Mouse (Mus musculus): ENCODE data around the gene Kcnf1. TPM values are rescaled to one million over a fixed set of nuclear protein-coding genes. Genes with fewer than 3 reads are reported as not detected.
A peak's percentile ranks its signal among the peaks of the same experiment; 100 is the strongest.

Gene Kcnf1
- 0.26 and 1.2 TPM in 2 replicates for polyA plus RNA-seq (2014; fragmentation: Nextera tagmentation; extraction: Ambion mirVana)

GRCm38 (mm10) chr12:17176757-17177092 lies at the start of gene Kcnf1:
Kcnf1 (minus strand) TSS chr12:17176888.
- no peak for ATAC-seq (replicated peaks; ENCODE audit: insufficient number of reproducible peaks, low FRiP score, low TSS enrichment)
- Histone ChIP-seq H3K4me3 (ENCODE audit: low read depth, low read length) (peak within 1 kb of the TSS; percentile 58), H3K36me3 (ENCODE audit: control insufficient read depth, insufficient read depth, low read length) (no peaks in the 10 kb centered on the region), H3K4me1 (ENCODE audit: control insufficient read depth, insufficient read depth, low read length) (no peaks in the 10 kb centered on the region), H3K9me3 (replicated peaks; ENCODE audit: control insufficient read depth, low read length) (no peaks in the 10 kb centered on the region), H3K4me2 (peak within 1 kb of the TSS; percentile 98), H3K27ac (ENCODE audit: low read depth, low read length) (no peak within 1 kb of the TSS), H3K9ac (ENCODE audit: low read depth, low read length) (peak within 1 kb of the TSS; percentile 69), H3K27me3 (ENCODE audit: control insufficient read depth, insufficient read depth, low read length) (peaks cover 16% of the 10 kb centered on the region)
- 23% methylated on average over 4 of the region's 4 CpGs for WGBS (ENCODE audit: insufficient replicate concordance)

GRCm38 (mm10) chr12:17225012-17225411 lies 48.3 kb upstream of the Kcnf1 start:
- H3K4me1 ChIP-seq (ENCODE audit: control insufficient read depth, insufficient read depth, low read length), result no peaks in the 10 kb centered on the region

GRCm38 (mm10) chr12:17223050-17223449 lies 46.4 kb upstream of the Kcnf1 start:
- 69% methylated on average over 3 of the region's 3 CpGs for WGBS (ENCODE audit: insufficient replicate concordance)
- ATAC-seq (replicated peaks; ENCODE audit: insufficient number of reproducible peaks, low FRiP score, low TSS enrichment), result no peak
- H3K4me3 ChIP-seq (ENCODE audit: low read depth, low read length), result no peak overlapping the region

More at GRCm38 (mm10) chr12:17225012-17225411, 48.3 kb upstream of the Kcnf1 start:
- no peak overlapping the region for H3K4me2 ChIP-seq
- no peaks in the 10 kb centered on the region for H3K27me3 ChIP-seq (ENCODE audit: control insufficient read depth, insufficient read depth, low read length)
- H3K9me3 ChIP-seq (replicated peaks; ENCODE audit: control insufficient read depth, low read length), result no peaks in the 10 kb centered on the region
- 72% methylated on average over 5 of the region's 5 CpGs for WGBS (ENCODE audit: insufficient replicate concordance)
- H3K27ac ChIP-seq (ENCODE audit: low read depth, low read length), result no peak overlapping the region
- no peak for ATAC-seq (replicated peaks; ENCODE audit: insufficient number of reproducible peaks, low FRiP score, low TSS enrichment)
- no peak overlapping the region for H3K4me3 ChIP-seq (ENCODE audit: low read depth, low read length)
- no peak overlapping the region for H3K9ac ChIP-seq (ENCODE audit: low read depth, low read length)
- no peaks in the 10 kb centered on the region for H3K36me3 ChIP-seq (ENCODE audit: control insufficient read depth, insufficient read depth, low read length)

GRCm38 (mm10) chr12:17221891-17222428 lies 45.3 kb upstream of the Kcnf1 start:
- WGBS (ENCODE audit: insufficient replicate concordance), result 35% methylated on average over 5 of the region's 5 CpGs

More at GRCm38 (mm10) chr12:17223050-17223449, 46.4 kb upstream of the Kcnf1 start:
- H3K9ac ChIP-seq (ENCODE audit: low read depth, low read length), result no peak overlapping the region
- no peak overlapping the region for H3K4me2 ChIP-seq
- no peaks in the 10 kb centered on the region for H3K4me1 ChIP-seq (ENCODE audit: control insufficient read depth, insufficient read depth, low read length)
- no peak overlapping the region for H3K27ac ChIP-seq (ENCODE audit: low read depth, low read length)
- H3K36me3 ChIP-seq (ENCODE audit: control insufficient read depth, insufficient read depth, low read length), result no peaks in the 10 kb centered on the region
- H3K9me3 ChIP-seq (replicated peaks; ENCODE audit: control insufficient read depth, low read length), result no peaks in the 10 kb centered on the region
- no peaks in the 10 kb centered on the region for H3K27me3 ChIP-seq (ENCODE audit: control insufficient read depth, insufficient read depth, low read length)

GRCm38 (mm10) chr12:17220631-17221030 lies 43.9 kb upstream of the Kcnf1 start:
- H3K9ac ChIP-seq (ENCODE audit: low read depth, low read length), result no peak overlapping the region
- no peaks in the 10 kb centered on the region for H3K9me3 ChIP-seq (replicated peaks; ENCODE audit: control insufficient read depth, low read length)
- H3K27me3 ChIP-seq (ENCODE audit: control insufficient read depth, insufficient read depth, low read length), result no peaks in the 10 kb centered on the region
- no peaks in the 10 kb centered on the region for H3K36me3 ChIP-seq (ENCODE audit: control insufficient read depth, insufficient read depth, low read length)
- WGBS (ENCODE audit: insufficient replicate concordance), result 54% methylated on average over 5 of the region's 5 CpGs
- no peaks in the 10 kb centered on the region for H3K4me1 ChIP-seq (ENCODE audit: control insufficient read depth, insufficient read depth, low read length)
- no peak overlapping the region for H3K4me2 ChIP-seq
- no peak overlapping the region for H3K27ac ChIP-seq (ENCODE audit: low read depth, low read length)
- ATAC-seq (replicated peaks; ENCODE audit: insufficient number of reproducible peaks, low FRiP score, low TSS enrichment), result no peak
- H3K4me3 ChIP-seq (ENCODE audit: low read depth, low read length), result no peak overlapping the region

More at GRCm38 (mm10) chr12:17221891-17222428, 45.3 kb upstream of the Kcnf1 start:
- ATAC-seq (replicated peaks; ENCODE audit: insufficient number of reproducible peaks, low FRiP score, low TSS enrichment), result no peak
- Histone ChIP-seq H3K27me3 (ENCODE audit: control insufficient read depth, insufficient read depth, low read length) (no peaks in the 10 kb centered on the region), H3K9ac (ENCODE audit: low read depth, low read length) (no peak overlapping the region), H3K4me3 (ENCODE audit: low read depth, low read length) (no peak overlapping the region), H3K9me3 (replicated peaks; ENCODE audit: control insufficient read depth, low read length) (no peaks in the 10 kb centered on the region), H3K4me2 (no peak overlapping the region), H3K36me3 (ENCODE audit: control insufficient read depth, insufficient read depth, low read length) (no peaks in the 10 kb centered on the region), H3K4me1 (ENCODE audit: control insufficient read depth, insufficient read depth, low read length) (no peaks in the 10 kb centered on the region), H3K27ac (ENCODE audit: low read depth, low read length) (no peak overlapping the region)

- Histone ChIP-seq H3K36me3 (ENCODE audit: control insufficient read depth, insufficient read depth, low read length) (no peaks in the 10 kb centered on the region), H3K27ac (ENCODE audit: low read depth, low read length) (no peak overlapping the region), H3K9ac (ENCODE audit: low read depth, low read length) (no peak overlapping the region), H3K4me1 (ENCODE audit: control insufficient read depth, insufficient read depth, low read length) (no peaks in the 10 kb centered on the region), H3K4me3 (ENCODE audit: low read depth, low read length) (no peak overlapping the region), H3K27me3 (ENCODE audit: control insufficient read depth, insufficient read depth, low read length) (no peaks in the 10 kb centered on the region), H3K4me2 (no peak overlapping the region), H3K9me3 (replicated peaks; ENCODE audit: control insufficient read depth, low read length) (no peaks in the 10 kb centered on the region)
- 67% methylated on average over 4 of the region's 4 CpGs for WGBS (ENCODE audit: insufficient replicate concordance)
- ATAC-seq (replicated peaks; ENCODE audit: insufficient number of reproducible peaks, low FRiP score, low TSS enrichment), result no peak
Observed at GRCm38 (mm10) chr12:17219107-17219506, 42.4 kb upstream of the Kcnf1 start.

GRCm38 (mm10) chr12:17218390-17218789 lies 41.7 kb upstream of the Kcnf1 start:
- H3K27me3 ChIP-seq (ENCODE audit: control insufficient read depth, insufficient read depth, low read length), result no peaks in the 10 kb centered on the region
- H3K9me3 ChIP-seq (replicated peaks; ENCODE audit: control insufficient read depth, low read length), result no peaks in the 10 kb centered on the region
- H3K4me3 ChIP-seq (ENCODE audit: low read depth, low read length), result no peak overlapping the region
- no peak overlapping the region for H3K4me2 ChIP-seq
- H3K4me1 ChIP-seq (ENCODE audit: control insufficient read depth, insufficient read depth, low read length), result no peaks in the 10 kb centered on the region
- WGBS (ENCODE audit: insufficient replicate concordance), result 62% methylated on average over 8 of the region's 8 CpGs
- H3K36me3 ChIP-seq (ENCODE audit: control insufficient read depth, insufficient read depth, low read length), result no peaks in the 10 kb centered on the region
- no peak overlapping the region for H3K9ac ChIP-seq (ENCODE audit: low read depth, low read length)
- no peak overlapping the region for H3K27ac ChIP-seq (ENCODE audit: low read depth, low read length)
- no peak for ATAC-seq (replicated peaks; ENCODE audit: insufficient number of reproducible peaks, low FRiP score, low TSS enrichment)

GRCm38 (mm10) chr12:17215751-17216150 lies 39.1 kb upstream of the Kcnf1 start:
- Histone ChIP-seq H3K27me3 (ENCODE audit: control insufficient read depth, insufficient read depth, low read length) (no peaks in the 10 kb centered on the region), H3K4me2 (no peak overlapping the region), H3K9me3 (replicated peaks; ENCODE audit: control insufficient read depth, low read length) (no peaks in the 10 kb centered on the region), H3K36me3 (ENCODE audit: control insufficient read depth, insufficient read depth, low read length) (no peaks in the 10 kb centered on the region), H3K9ac (ENCODE audit: low read depth, low read length) (no peak overlapping the region), H3K4me1 (ENCODE audit: control insufficient read depth, insufficient read depth, low read length) (no peaks in the 10 kb centered on the region), H3K27ac (ENCODE audit: low read depth, low read length) (no peak overlapping the region), H3K4me3 (ENCODE audit: low read depth, low read length) (no peak overlapping the region)
- ATAC-seq (replicated peaks; ENCODE audit: insufficient number of reproducible peaks, low FRiP score, low TSS enrichment), result no peak
- 78% methylated on average over 7 of the region's 7 CpGs for WGBS (ENCODE audit: insufficient replicate concordance)
